Mouse (Mus musculus) myocyte (in vitro differentiated cells): ENCODE measurements around the gene Tspan5. TPM values are rescaled to one million over a fixed set of nuclear protein-coding genes. Genes with fewer than 3 reads are reported as not detected.

Source experiments
- H3K27me3 ChIP-seq: one replicate; pipeline ENCODE4 v1.6.1; 2011; ENCODE audit not compliant: control insufficient read depth, insufficient read depth, insufficient read length
- H3K36me3 ChIP-seq: one replicate; pipeline ENCODE4 v1.6.1; 2011; ENCODE audit not compliant: control insufficient read depth, insufficient read depth
- H3K4me2 ChIP-seq: one replicate; pipeline ENCODE4 v1.6.1; 2011; ENCODE audit warnings: low read depth, control low read depth
- H3K4me3 ChIP-seq: one replicate; pipeline ENCODE4 v1.5.1; 2011; ENCODE audit warnings: mild to moderate bottlenecking, control low read depth, moderate library complexity
- H3K79me2 ChIP-seq: one replicate; pipeline ENCODE4 v1.6.1; 2011; ENCODE audit not compliant: control insufficient read depth, insufficient read depth
- H3ac ChIP-seq: one replicate; pipeline ENCODE4 v1.6.1; 2011; ENCODE audit not compliant: control insufficient read depth, insufficient read length
- CEBPB ChIP-seq: IDR thresholded peaks from 2 replicates; pipeline ENCODE4 v1.6.1; 2011; ENCODE audit warnings: mild to moderate bottlenecking, moderate library complexity; ENCODE audit not compliant: poor library complexity, insufficient read depth, severe bottlenecking
- E2F4 ChIP-seq: IDR thresholded peaks from one replicate; pipeline ENCODE4 v1.6.1; 2011; ENCODE audit warnings: mild to moderate bottlenecking, control low read depth, moderate library complexity; ENCODE audit not compliant: insufficient read depth
- MAX ChIP-seq: IDR thresholded peaks from one replicate; pipeline ENCODE4 v1.6.1; 2011; ENCODE audit warnings: low read depth, mild to moderate bottlenecking, control low read depth
- MYOD1 ChIP-seq, 3 experiments: IDR thresholded peaks; one replicate each; pipeline ENCODE4 v1.6.1; 2011; ENCODE audit warnings: control low read depth in 2 of 3, low read depth in 2 of 3, mild to moderate bottlenecking in 2 of 3, moderate library complexity in 1 of 3; ENCODE audit not compliant: insufficient read length in 2 of 3, control insufficient read depth in 1 of 3
- MYOG ChIP-seq, 3 experiments: IDR thresholded peaks; one replicate each; pipeline ENCODE4 v1.6.1; 2011; ENCODE audit warnings: control low read depth in 2 of 3, low read depth in 2 of 3, mild to moderate bottlenecking in 2 of 3; ENCODE audit not compliant: insufficient read length in 2 of 3, control insufficient read depth in 1 of 3, insufficient read depth in 1 of 3
- POLR2A ChIP-seq: IDR thresholded peaks from one replicate; pipeline ENCODE4 v1.6.1; 2011; ENCODE audit warnings: low read depth, mild to moderate bottlenecking, control low read depth, moderate library complexity; ENCODE audit not compliant: insufficient read length
- POLR2AphosphoS2 ChIP-seq: IDR thresholded peaks from one replicate; pipeline ENCODE4 v1.6.1; 2011; ENCODE audit warnings: low read depth, control low read depth; ENCODE audit not compliant: insufficient read length
- REST ChIP-seq: IDR thresholded peaks from one replicate; pipeline ENCODE4 v1.6.1; 2011; ENCODE audit warnings: mild to moderate bottlenecking, control low read depth, moderate library complexity; ENCODE audit not compliant: insufficient read depth, insufficient read length
- SRF ChIP-seq: IDR thresholded peaks from one replicate; pipeline ENCODE4 v1.6.1; 2011; ENCODE audit warnings: low read depth; ENCODE audit not compliant: control insufficient read depth, insufficient read length
- TCF12 ChIP-seq: IDR thresholded peaks from one replicate; pipeline ENCODE4 v1.6.1; 2011; ENCODE audit warnings: mild to moderate bottlenecking, control low read depth; ENCODE audit not compliant: poor library complexity, insufficient read depth, severe bottlenecking
- TCF3 ChIP-seq: IDR thresholded peaks from one replicate; pipeline ENCODE4 v1.6.1; 2011; ENCODE audit warnings: low read depth, control low read depth; ENCODE audit not compliant: insufficient read length
- USF1 ChIP-seq: IDR thresholded peaks from one replicate; pipeline ENCODE4 v1.6.1; 2011; ENCODE audit warnings: low read depth, mild to moderate bottlenecking, control low read depth, moderate library complexity
- polyA plus RNA-seq: library from polyadenylated mRNA; unstranded; fragments of >200 nt; fragmentation: generic; extraction: Trizol; gene quantifications from one replicate; pipeline ENCODE4 v1.2.1, GENCODE M21; 2012; ENCODE audit warnings: missing spikeins

Gene Tspan5
- polyA plus RNA-seq, 1 experiment: 16.9 TPM

DNA sequence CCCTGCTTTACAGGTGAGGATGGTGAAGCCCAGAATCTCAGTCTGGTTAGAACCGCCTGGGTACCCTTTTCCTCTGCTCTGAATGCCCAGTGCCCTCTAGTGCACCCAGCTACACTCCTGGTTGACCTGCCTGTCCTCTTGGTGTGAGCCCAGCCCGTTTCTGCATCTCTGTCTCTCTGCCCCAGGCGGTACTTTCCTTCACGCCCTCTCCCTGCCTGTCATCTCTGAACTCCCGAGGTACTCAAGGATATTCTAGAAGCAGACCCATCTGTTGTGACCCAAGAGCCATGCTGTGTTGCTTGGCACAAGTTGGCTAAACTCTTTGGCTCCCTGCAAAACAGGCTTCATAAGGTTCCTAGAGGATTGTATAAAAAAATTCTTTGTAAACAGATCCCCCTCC is 78.3 kb downstream of the Tspan5 start:
- Histone ChIP-seq H3K36me3 (no peaks in the 10 kb centered on the region), H3K27me3 (no peaks in the 10 kb centered on the region), H3K4me2 (no peak overlapping the region), H3K4me3 (no peak overlapping the region), H3ac (no peak overlapping the region), H3K79me2 (peaks cover 7% of the 10 kb centered on the region)
- no peak for TF ChIP-seq POLR2A
- TF ChIP-seq REST: no peak
- TF ChIP-seq CEBPB: no peak
- TF ChIP-seq E2F4: no peak
- no peak for TF ChIP-seq MYOD1 (IDR thresholded peaks at IDR 0.05; ENCODE audit: control insufficient read depth in 1 of 3, insufficient read length in 2 of 3, low read depth in 2 of 3)
- no peak for TF ChIP-seq TCF3
- no peak for TF ChIP-seq MYOG (IDR thresholded peaks at IDR 0.05; ENCODE audit: control insufficient read depth in 1 of 3, insufficient read depth in 1 of 3, insufficient read length in 2 of 3, low read depth in 2 of 3)
- no peak for TF ChIP-seq TCF12
- no peak for TF ChIP-seq MAX
- no peak for TF ChIP-seq SRF
- TF ChIP-seq USF1: no peak
- TF ChIP-seq POLR2AphosphoS2: no peak

DNA sequence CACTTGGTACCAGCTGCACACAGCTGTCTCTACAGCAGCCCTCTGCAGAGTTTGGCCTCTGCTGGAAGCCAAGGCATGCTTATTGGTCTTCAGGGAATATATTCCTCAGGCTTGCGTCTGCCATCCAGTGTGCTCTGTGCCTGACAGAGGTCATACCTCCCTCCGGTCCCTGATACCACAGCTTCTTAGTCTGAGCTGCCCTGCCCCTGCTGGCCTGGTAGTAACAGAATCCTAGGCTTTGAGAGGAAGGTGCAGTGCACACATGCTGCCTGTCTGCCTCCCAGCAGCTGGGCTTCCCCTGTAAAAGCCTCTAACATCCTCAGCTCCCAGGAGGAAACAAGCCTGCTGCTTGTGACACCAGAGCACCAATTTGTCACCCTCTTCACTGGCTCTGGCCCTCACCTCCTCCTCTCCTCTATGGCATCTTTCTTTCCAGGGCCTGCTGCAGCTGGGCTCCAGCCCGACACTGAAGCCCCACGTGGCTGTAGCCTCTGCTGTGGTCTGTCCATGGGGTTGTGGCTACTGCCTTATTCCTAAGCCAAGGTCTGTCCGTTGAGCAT is 80.0 kb downstream of the Tspan5 start:
- no peaks in the 10 kb centered on the region for H3K27me3 ChIP-seq
- H3K4me2 ChIP-seq: no peak overlapping the region
- no peak overlapping the region for H3ac ChIP-seq
- TF ChIP-seq MAX (no peak), POLR2A (no peak), CEBPB (no peak), MYOD1 (IDR thresholded peaks at IDR 0.05; ENCODE audit: control insufficient read depth in 1 of 3, insufficient read length in 2 of 3, low read depth in 2 of 3) (no peak), POLR2AphosphoS2 (no peak), TCF3 (no peak), E2F4 (no peak), REST (no peak), MYOG (IDR thresholded peaks at IDR 0.05; ENCODE audit: control insufficient read depth in 1 of 3, insufficient read depth in 1 of 3, insufficient read length in 2 of 3, low read depth in 2 of 3) (no peak), SRF (no peak), TCF12 (no peak), USF1 (no peak)
- H3K79me2 ChIP-seq: peaks cover 4% of the 10 kb centered on the region
- no peak overlapping the region for H3K4me3 ChIP-seq
- H3K36me3 ChIP-seq: no peaks in the 10 kb centered on the region

DNA sequence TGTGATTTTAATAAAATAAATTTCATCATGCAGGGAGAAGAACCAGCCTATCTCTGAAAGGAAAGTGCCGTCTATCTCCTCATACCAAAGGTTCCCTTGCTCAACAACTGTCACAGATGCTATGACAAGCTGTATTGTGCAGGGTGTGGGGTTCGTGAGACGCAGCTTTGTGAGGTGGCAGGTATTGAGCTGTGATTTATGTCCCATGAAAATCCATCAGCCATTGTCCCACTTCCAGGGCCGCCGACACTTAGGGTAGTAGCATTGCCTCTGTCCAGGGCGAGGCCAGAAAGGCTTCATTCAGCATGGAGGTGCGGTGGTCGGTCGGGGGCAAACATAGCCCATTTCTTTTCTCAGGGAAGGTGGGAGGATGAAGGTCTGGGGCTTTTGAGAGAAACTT is 81.9 kb downstream of the Tspan5 start:
- TF ChIP-seq E2F4 (no peak), TCF3 (no peak), POLR2A (no peak), SRF (no peak), TCF12 (no peak), USF1 (no peak), REST (no peak), CEBPB (no peak), MYOG (IDR thresholded peaks at IDR 0.05; ENCODE audit: control insufficient read depth in 1 of 3, insufficient read depth in 1 of 3, insufficient read length in 2 of 3, low read depth in 2 of 3) (no peak), MAX (no peak), POLR2AphosphoS2 (no peak), MYOD1 (IDR thresholded peaks at IDR 0.05; ENCODE audit: control insufficient read depth in 1 of 3, insufficient read length in 2 of 3, low read depth in 2 of 3) (no peak)
- no peak overlapping the region for H3K4me3 ChIP-seq
- no peaks in the 10 kb centered on the region for H3K36me3 ChIP-seq
- no peak overlapping the region for H3ac ChIP-seq
- H3K27me3 ChIP-seq: no peaks in the 10 kb centered on the region
- H3K79me2 ChIP-seq: peaks cover 5% of the 10 kb centered on the region
- H3K4me2 ChIP-seq: no peak overlapping the region

DNA sequence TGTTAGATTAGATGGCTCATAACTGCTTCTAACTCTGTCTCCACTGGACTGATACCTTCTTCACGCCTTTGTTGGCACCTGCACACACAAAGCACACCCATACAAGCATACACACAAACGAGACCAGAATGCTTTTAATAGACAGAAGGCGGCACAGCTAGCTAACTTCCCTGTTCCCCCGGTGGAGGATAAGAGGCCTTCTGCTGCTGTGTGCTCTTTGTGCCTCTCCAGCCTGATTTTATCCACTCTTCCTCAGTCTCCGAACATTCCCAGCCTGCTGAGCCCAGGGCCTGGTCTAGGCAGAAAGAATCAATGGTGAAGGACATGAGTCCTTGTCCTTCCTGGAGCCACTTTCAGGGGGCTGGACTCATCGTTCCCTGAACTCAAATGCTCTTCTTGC is 83.3 kb downstream of the Tspan5 start:
- TF ChIP-seq MAX: no peak
- TF ChIP-seq TCF12: no peak
- TF ChIP-seq POLR2A: no peak
- TF ChIP-seq CEBPB: no peak
- TF ChIP-seq POLR2AphosphoS2: no peak
- H3K4me3 ChIP-seq: no peak overlapping the region
- no peaks in the 10 kb centered on the region for H3K27me3 ChIP-seq
- H3K4me2 ChIP-seq: no peak overlapping the region
- H3K79me2 ChIP-seq: peaks cover 5% of the 10 kb centered on the region
- no peaks in the 10 kb centered on the region for H3K36me3 ChIP-seq
- no peak overlapping the region for H3ac ChIP-seq

DNA sequence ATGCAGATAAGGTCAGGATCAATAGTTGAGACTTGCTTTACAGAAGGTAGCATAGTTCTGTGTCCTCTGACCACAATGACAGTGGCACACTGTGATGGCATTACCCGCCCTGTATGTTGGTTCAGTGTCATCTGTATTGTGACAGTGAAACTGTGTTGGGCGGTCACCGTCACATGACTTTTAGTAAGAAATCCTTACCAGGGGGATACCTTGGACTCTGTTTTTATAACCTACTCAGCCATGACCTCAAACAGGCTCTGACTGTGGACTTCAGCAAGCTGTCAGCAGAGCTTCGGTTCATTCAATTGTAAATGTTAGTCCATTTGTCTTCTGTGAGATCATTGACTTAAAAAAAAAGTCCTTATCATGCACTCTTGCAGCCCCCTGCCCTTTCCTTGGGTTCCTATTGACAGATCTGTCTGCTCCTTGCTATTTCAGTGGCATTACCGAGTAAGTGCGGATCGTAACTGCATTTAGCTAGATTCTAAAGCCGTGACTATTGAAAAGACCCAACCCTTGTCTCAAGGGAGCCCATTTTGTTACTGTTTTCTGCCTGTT is 84.3 kb downstream of the Tspan5 start:
- Histone ChIP-seq H3K79me2 (peaks cover 5% of the 10 kb centered on the region), H3K36me3 (no peaks in the 10 kb centered on the region), H3K4me3 (no peak overlapping the region), H3ac (no peak overlapping the region), H3K27me3 (no peaks in the 10 kb centered on the region), H3K4me2 (no peak overlapping the region)
- TF ChIP-seq MYOD1 (IDR thresholded peaks at IDR 0.05; ENCODE audit: control insufficient read depth in 1 of 3, insufficient read length in 2 of 3, low read depth in 2 of 3) (no peak), CEBPB (no peak), POLR2AphosphoS2 (no peak), SRF (no peak), REST (no peak), MYOG (IDR thresholded peaks at IDR 0.05; ENCODE audit: control insufficient read depth in 1 of 3, insufficient read depth in 1 of 3, insufficient read length in 2 of 3, low read depth in 2 of 3) (no peak), TCF3 (no peak), E2F4 (no peak), MAX (no peak), POLR2A (no peak), USF1 (no peak)
